Mouse (Mus musculus): ENCODE results near the gene Cd86.

- TF ChIP-seq CTCF (IDR thresholded peaks at IDR 0.05; ENCODE audit: low read depth) (no peak), EP300 (optimal IDR thresholded peaks at IDR 0.05) (no peak)
Observed at GRCm38 (mm10) chr16:36711760-36712159, 45.9 kb upstream of the Cd86 start.
